Mouse (Mus musculus): Measurements from ENCODE around the gene Cyp26b1.

Cyp26b1 gene

GRCm38 (mm10) chr6:84567696-84568095, 26.0 kb downstream of the Cyp26b1 start:
- in situ Hi-C loops (cut with MboI, MseI), result no loop called here

DNA sequence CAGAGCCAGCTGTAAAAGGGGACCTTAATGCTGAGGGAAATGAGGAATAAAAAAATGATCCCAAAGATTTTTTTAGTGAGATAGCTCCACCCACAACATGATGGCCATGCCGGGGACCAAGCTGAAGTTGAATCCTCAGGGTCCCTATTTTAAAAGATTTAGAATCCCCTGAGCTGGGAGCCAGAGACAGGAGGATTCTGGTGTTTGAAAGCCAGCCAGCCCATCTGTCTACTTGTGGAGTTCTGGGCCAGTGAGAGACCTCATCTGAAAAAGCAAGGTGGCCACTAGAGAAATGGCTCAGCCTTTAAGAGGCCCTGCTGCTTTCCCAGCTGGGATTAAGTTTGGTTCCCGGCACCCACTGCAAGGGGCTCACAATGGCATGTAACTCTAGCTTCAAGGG, 26.9 kb downstream of the Cyp26b1 start:
- in situ Hi-C loops (cut with MboI, MseI), result no loop called here

DNA sequence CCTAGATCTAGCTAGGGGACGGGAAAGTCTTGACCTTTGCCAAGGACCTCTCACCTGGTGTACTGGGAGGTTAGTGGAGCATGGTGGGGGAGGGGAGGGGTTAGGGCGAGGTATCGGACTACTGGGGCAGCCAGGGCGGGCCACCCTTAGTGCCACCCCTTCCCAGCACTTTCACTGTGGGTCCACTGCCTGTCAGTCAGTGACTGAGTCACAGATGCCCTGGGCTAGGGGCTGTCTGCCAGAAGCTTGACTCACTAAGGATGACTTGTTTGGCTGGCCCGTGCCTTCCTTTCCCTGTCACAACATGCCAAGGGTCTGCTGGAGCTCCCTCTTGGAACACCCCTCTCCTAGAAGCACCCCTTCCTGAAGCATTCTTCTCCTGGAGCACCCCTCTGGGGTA, 28.5 kb downstream of the Cyp26b1 start:
- in situ Hi-C loops (cut with MboI, MseI), result no loop called here

GRCm38 (mm10) chr6:84562948-84563347, 30.8 kb downstream of the Cyp26b1 start:
- in situ Hi-C loops (cut with MboI, MseI), result no loop called here

- in situ Hi-C loops (cut with MboI, MseI), result no loop called here
These were observed 32.5 kb downstream of the Cyp26b1 start for GRCm38 (mm10) chr6:84561171-84561570.

- in situ Hi-C loops (cut with MboI, MseI), result no loop called here
These were observed 43.8 kb downstream of the Cyp26b1 start for GRCm38 (mm10) chr6:84549852-84550437.

DNA sequence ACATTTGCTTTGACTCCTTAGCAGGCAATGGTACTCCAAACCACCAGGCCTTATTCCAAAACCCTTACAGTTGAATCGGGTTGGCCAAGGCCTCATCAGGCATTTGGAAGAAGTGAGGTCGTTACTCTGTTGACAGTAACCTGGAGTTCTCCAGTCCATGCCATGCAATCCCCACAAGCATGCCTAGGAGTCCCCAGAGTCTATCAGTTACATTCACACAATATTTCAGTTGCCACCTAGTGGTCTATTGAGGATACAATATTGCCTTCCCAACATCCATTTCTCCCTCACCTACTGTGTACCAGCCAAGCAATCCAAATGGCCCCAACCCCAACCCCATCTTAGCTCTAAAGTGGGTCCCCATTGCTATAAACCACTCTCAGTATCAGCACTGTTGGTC, 48.3 kb downstream of the Cyp26b1 start:
- in situ Hi-C loops (cut with MboI, MseI), result no loop called here

DNA sequence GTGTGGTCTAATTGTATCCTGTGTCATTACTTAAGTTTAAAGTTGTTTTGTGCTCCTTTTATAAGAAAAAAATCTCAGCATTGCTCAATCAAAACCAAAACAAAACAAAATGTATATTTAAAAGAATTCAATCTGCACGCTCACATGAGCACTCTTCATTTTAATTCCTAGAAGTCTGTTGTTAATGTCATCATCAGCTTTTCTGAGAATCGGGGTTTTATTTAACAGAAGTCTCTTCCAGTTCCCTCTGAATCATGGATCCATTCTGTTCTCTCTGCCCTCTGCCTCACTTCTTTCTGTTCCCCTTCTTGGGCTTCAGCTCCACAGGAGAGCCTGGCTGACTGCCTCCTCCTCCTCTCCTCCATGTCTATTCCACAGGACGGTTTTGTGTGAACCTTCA, 49.3 kb downstream of the Cyp26b1 start:
- in situ Hi-C loops (cut with MboI, MseI), result no loop called here

DNA sequence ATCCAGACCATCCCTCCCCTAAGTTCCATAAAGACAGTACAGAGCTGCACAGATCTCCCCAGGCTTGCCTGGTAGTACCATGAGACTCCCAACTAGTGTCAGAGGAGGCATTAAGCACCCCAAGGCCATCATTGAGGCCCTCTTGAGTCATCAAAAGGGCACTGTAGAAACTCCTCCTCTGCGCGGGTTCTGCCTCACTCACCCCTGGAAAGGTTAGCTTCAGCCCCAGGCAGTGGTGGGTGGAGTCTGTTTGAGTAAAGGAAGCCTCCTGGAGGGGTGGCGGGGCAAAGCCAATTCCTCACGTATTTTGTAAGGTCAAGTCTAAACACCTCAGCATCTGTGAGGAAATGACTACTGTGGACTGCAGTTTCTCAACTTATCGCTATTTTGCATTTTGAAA, 50.2 kb downstream of the Cyp26b1 start:
- in situ Hi-C loops (cut with MboI, MseI), result no loop called here

DNA sequence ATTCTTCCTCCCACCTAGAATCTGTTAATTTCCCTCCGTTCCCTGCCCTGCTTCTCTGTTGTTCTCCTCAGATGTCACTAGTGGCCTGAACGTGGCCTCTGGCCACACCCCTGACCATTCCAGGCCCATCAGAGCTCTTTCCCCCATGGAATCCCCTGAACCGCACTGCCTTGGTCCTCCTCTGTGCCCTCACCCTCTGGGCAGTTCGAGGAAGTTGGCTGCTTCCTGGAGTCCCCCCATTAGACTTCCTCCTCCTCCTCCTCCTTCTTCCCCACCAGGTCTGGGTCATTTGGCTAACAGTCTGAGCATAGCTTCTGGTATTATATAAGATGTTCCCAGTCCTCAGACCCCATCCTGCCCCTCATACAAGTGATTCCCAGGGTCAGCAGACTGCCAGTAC, 53.8 kb downstream of the Cyp26b1 start:
- in situ Hi-C loops (cut with MboI, MseI), result loop anchor here in 1 of 2 experiments (10.0 kb wide), 1 partner anchor 865 kb away; no protein-coding TSS in a partner anchor

DNA sequence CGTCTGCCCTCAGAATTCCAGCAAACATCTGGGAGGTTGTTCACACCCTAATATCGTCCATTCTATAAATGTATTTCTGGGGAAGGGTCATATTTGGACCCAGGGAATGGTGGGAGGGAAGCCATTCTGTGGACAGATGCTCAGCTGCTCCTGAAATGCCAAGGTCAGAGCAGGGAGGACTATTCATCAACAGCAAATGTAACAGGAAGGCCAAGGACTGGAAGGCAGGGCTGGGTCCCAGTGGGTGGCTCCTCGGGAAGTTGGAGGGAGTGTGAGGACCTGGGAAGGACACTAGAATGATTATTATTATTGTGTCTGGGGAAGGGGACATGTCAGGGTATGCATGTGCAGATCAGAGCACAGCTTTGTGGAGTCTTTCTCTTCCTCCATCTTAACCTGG, 55.0 kb downstream of the Cyp26b1 start:
- in situ Hi-C loops (cut with MboI, MseI), result loop anchor here in 1 of 2 experiments (10.0 kb wide), 1 partner anchor 866 kb away; no protein-coding TSS in a partner anchor

GRCm38 (mm10) chr6:84537611-84538197, 56.0 kb downstream of the Cyp26b1 start:
- in situ Hi-C loops (cut with MboI, MseI), result loop anchor here in 1 of 2 experiments (10.0 kb wide), 1 partner anchor 867 kb away; no protein-coding TSS in a partner anchor

DNA sequence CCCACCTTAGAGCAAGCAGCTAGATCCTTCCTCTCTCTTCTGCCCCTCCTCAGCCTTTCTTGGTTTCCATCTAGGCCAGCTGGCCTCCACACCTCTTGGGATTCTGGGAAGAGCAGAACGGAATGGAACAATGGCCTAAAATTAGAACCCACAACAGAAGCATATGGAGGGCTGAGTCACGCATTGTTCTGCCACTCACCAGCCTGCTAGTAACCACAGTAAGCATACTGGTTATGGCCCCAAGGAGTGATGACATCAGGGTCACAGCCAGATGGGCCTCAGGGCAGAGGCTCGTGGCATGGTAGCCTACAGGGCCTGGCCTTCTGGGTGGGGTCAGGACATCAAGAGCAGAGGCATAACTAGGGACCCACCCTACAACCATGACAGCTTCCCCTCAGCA, 58.8 kb downstream of the Cyp26b1 start:
- in situ Hi-C loops (cut with MboI, MseI), result loop anchor here in 1 of 2 experiments (10.0 kb wide), 1 partner anchor 870 kb away; no protein-coding TSS in a partner anchor

- in situ Hi-C loops (cut with MboI, MseI), result loop anchor here in 1 of 2 experiments (10.0 kb wide), 1 partner anchor 875 kb away; no protein-coding TSS in a partner anchor
These were observed 63.8 kb downstream of the Cyp26b1 start for GRCm38 (mm10) chr6:84529912-84530311.

- in situ Hi-C loops (cut with MboI, MseI), result no loop called here
These were observed 68.7 kb downstream of the Cyp26b1 start for GRCm38 (mm10) chr6:84524901-84525601.
